Mouse (Mus musculus): ENCODE measurements around the gene Hoxd3.

GRCm38 (mm10) chr2:74728303-74728680 is 16.6 kb downstream of the Hoxd3 start:
- TF ChIP-seq CTCF (IDR thresholded peaks at IDR 0.05; ENCODE audit: low read depth, low read length) = no peak
- no peak for TF ChIP-seq POLR2A (IDR thresholded peaks at IDR 0.05; ENCODE audit: insufficient read depth, low read length)
- TF ChIP-seq EP300 (IDR thresholded peaks at IDR 0.05; ENCODE audit: insufficient read depth, low read depth, low read length) = no peak

All from ES-Bruce4 (cell line).